Mouse (Mus musculus) lung, embryonic 14.5 days (tissue): ENCODE results near the gene Tmbim7. TPM values are rescaled to one million over a fixed set of nuclear protein-coding genes. Genes with fewer than 3 reads are reported as not detected.
A peak's percentile ranks its signal among the peaks of the same experiment; 100 is the strongest.

Experiments
- ATAC-seq: fragments of 200-750 bp; cut with Nextera tagmentation; 2 replicates; pipeline ENCODE4 v1.8.0; 2017; ENCODE audit warnings: mild to moderate bottlenecking, moderate TSS enrichment, moderate library complexity; ENCODE audit not compliant: insufficient read depth
- DNase-seq: peaks from one replicate; pipeline ENCODE4 v3.0.0-alpha.2; 2015
- H3K27ac ChIP-seq: fragments of 300-500 bp; sonication (generic); 2 replicates; pipeline ENCODE4 v1.5.1; 2014; ENCODE audit warnings: low read depth, mild to moderate bottlenecking, moderate library complexity
- H3K27me3 ChIP-seq: fragments of 300-500 bp; sonication (generic); 2 replicates; pipeline ENCODE4 v1.6.1; 2014; ENCODE audit warnings: low read length, control low read depth; ENCODE audit not compliant: insufficient read depth
- H3K36me3 ChIP-seq: fragments of 300-500 bp; sonication (generic); 2 replicates; pipeline ENCODE4 v1.6.1; 2014; ENCODE audit warnings: control low read depth; ENCODE audit not compliant: insufficient read depth
- H3K4me1 ChIP-seq: fragments of 300-500 bp; sonication (generic); 2 replicates; pipeline ENCODE4 v1.6.1; 2014; ENCODE audit warnings: antibody characterized with exemption, control low read depth; ENCODE audit not compliant: insufficient read depth
- H3K4me2 ChIP-seq: fragments of 300-500 bp; sonication (generic); 2 replicates; pipeline ENCODE4 v1.6.1; 2014; ENCODE audit warnings: mild to moderate bottlenecking
- H3K4me3 ChIP-seq: fragments of 300-500 bp; sonication (generic); 2 replicates; pipeline ENCODE4 v1.5.1; 2014; ENCODE audit warnings: low read depth, low read length
- H3K9ac ChIP-seq: fragments of 300-500 bp; sonication (generic); 2 replicates; pipeline ENCODE4 v1.6.1; 2014
- H3K9me3 ChIP-seq: fragments of 300-500 bp; sonication (generic); 2 replicates; pipeline ENCODE4 v1.6.1; 2016; ENCODE audit warnings: low read depth, low read length, control low read depth
- CTCF ChIP-seq: IDR thresholded peaks from 2 replicates; pipeline ENCODE4 v1.5.1; 2016; ENCODE audit warnings: antibody characterized with exemption, low read depth
- WGBS: fragments of 180-500 bp; shearing (Covaris S2); extraction: QIAGEN DNeasy Blood & Tissue Kit; methylation state at CpG from one replicate; pipeline ENCODE4 v1.1.7; 2014; 5-methylcytosine and 5-hydroxymethylcytosine counted together
- polyA plus RNA-seq: library from polyadenylated mRNA; unstranded; fragments of >200 nt; fragmentation: Nextera tagmentation; extraction: Ambion mirVana; gene quantifications from 2 replicates; pipeline ENCODE4 v1.2.1, GENCODE M21; 2014

Gene Tmbim7
- polyA plus RNA-seq, 1 experiment from 2014 or later: not detected

- no peak overlapping the region for H3K27ac ChIP-seq
- WGBS: 76% methylated on average over 5 of the region's 5 CpGs
- H3K36me3 ChIP-seq: peaks cover 22% of the 10 kb centered on the region; the same call in 1 of the 2 replicates
- H3K9me3 ChIP-seq: no peaks in the 10 kb centered on the region
- no peaks in the 10 kb centered on the region for H3K4me1 ChIP-seq
- no peak for TF ChIP-seq CTCF
- H3K4me2 ChIP-seq: no peak overlapping the region
- no peak for DNase-seq
- no peak for ATAC-seq
- no peaks in the 10 kb centered on the region for H3K27me3 ChIP-seq
- H3K4me3 ChIP-seq: no peak overlapping the region
- H3K9ac ChIP-seq: no peak overlapping the region
Measured at GRCm38 (mm10) chr5:3632285-3632684, 18.7 kb upstream of the Tmbim7 start.

DNA sequence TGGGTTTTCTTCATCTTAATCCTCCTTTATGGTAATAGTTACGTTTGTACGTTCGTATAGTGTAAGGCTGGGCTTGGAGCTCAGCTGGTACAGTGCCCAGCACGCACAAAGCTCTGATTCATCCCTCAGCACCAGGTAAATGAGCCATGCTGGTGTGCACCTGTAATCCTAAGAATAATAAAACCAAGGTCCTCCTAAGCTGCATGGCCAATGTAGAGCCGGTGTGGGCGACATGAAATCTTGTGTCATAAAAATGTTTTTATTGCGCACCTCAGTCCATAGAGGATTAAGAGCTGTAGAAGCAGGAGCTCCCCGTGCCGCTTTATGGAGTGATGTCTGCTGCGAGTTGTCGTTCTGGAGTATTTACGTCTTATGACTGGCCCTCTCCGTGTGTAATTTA, 17.7 kb upstream of the Tmbim7 start:
- H3K9ac ChIP-seq: no peak overlapping the region
- no peak for DNase-seq
- H3K4me2 ChIP-seq: no peak overlapping the region
- WGBS: 95% methylated on average over 13 of the region's 13 CpGs
- H3K36me3 ChIP-seq: peaks cover 24% of the 10 kb centered on the region; the same call in 1 of the 2 replicates
- H3K4me3 ChIP-seq: no peak overlapping the region
- no peak overlapping the region for H3K27ac ChIP-seq
- H3K27me3 ChIP-seq: no peaks in the 10 kb centered on the region
- H3K9me3 ChIP-seq: no peaks in the 10 kb centered on the region
- no peak for ATAC-seq
- no peak for TF ChIP-seq CTCF
- no peaks in the 10 kb centered on the region for H3K4me1 ChIP-seq

GRCm38 (mm10) chr5:3633951-3634350, 17.0 kb upstream of the Tmbim7 start:
- WGBS: 71% methylated on average over 4 of the region's 4 CpGs
- Histone ChIP-seq H3K4me2 (no peak overlapping the region), H3K36me3 (peaks cover 24% of the 10 kb centered on the region; the same call in 1 of the 2 replicates), H3K4me1 (no peaks in the 10 kb centered on the region), H3K27me3 (no peaks in the 10 kb centered on the region), H3K9me3 (no peaks in the 10 kb centered on the region), H3K9ac (no peak overlapping the region), H3K27ac (no peak overlapping the region), H3K4me3 (no peak overlapping the region)
- no peak for ATAC-seq
- TF ChIP-seq CTCF: peak; percentile 33; the same call in 1 of the 2 replicates
- DNase-seq: peak; percentile 31

DNA sequence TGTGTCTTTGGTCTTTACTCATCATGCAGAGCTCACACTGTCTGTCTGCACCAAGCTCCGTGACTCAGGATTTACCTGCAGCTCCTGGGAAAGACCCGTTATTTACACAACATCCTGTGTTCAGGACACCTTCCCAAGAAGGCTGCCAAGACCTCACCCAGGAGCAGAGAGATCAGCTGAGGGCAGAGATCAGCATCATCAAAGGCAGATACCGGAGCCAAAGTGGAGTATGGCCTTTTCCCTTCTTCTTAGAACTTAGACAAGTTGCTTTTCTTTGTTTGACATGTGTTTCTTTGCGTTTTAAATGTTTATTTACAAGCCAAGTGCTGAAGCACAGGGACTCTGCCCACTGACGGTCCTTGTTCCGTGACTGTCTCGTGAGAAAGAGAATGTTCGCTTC, 15.7 kb upstream of the Tmbim7 start:
- 73% methylated on average over 8 of the region's 8 CpGs for WGBS
- peaks cover 23% of the 10 kb centered on the region; the same call in 1 of the 2 replicates for H3K36me3 ChIP-seq
- TF ChIP-seq CTCF: no peak

GRCm38 (mm10) chr5:3644621-3645020, 6.4 kb upstream of the Tmbim7 start:
- 91% methylated on average over 6 of the region's 6 CpGs for WGBS
- H3K4me1 ChIP-seq: no peaks in the 10 kb centered on the region
- TF ChIP-seq CTCF: no peak
- no peak overlapping the region for H3K27ac ChIP-seq
- no peaks in the 10 kb centered on the region for H3K9me3 ChIP-seq
- no peak overlapping the region for H3K9ac ChIP-seq
- no peak overlapping the region for H3K4me3 ChIP-seq
- no peaks in the 10 kb centered on the region for H3K27me3 ChIP-seq
- H3K4me2 ChIP-seq: no peak overlapping the region
- no peak for ATAC-seq
- no peak for DNase-seq
- H3K36me3 ChIP-seq: peaks cover 50% of the 10 kb centered on the region

More for the DNA sequence above, 15.7 kb upstream of the Tmbim7 start:
- Histone ChIP-seq H3K9ac (no peak overlapping the region), H3K4me2 (no peak overlapping the region), H3K4me3 (no peak overlapping the region), H3K27me3 (no peaks in the 10 kb centered on the region), H3K9me3 (no peaks in the 10 kb centered on the region), H3K4me1 (no peaks in the 10 kb centered on the region), H3K27ac (no peak overlapping the region)
- DNase-seq (no peak), ATAC-seq (no peak)

DNA sequence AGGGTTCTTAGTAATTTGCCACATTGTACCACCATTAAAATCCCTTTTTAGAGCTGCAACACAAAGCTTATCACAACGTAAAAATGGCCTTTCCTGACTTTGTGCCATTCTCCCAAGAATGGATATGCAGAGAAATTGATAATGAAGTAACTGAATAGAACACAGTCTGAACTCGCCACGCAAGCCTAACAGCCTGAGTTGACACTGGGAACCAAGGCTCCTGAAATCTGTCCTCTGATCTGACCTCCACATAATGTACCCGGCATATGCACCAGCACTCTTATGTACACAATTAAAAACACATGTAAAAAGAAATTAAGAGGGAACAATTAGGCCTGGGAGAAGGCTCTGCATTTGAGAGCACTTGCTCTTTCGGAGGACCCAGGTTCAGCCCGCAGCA, 5.7 kb upstream of the Tmbim7 start:
- 79% methylated on average over 6 of the region's 6 CpGs for WGBS
- H3K4me2 ChIP-seq: 0 out of 2 replicates have a peak overlapping the region, but pooled peaks have one; percentile 2

GRCm38 (mm10) chr5:3646539-3646938, 4.4 kb upstream of the Tmbim7 start:
- H3K9me3 ChIP-seq: no peaks in the 10 kb centered on the region
- ATAC-seq: no peak
- no peak for TF ChIP-seq CTCF
- H3K4me1 ChIP-seq: no peaks in the 10 kb centered on the region
- peak overlapping the region; percentile 79 for H3K4me2 ChIP-seq
- peak overlapping the region; percentile 96 for H3K4me3 ChIP-seq
- peak overlapping the region; percentile 88 for H3K9ac ChIP-seq
- no peaks in the 10 kb centered on the region for H3K27me3 ChIP-seq
- peaks cover 35% of the 10 kb centered on the region for H3K36me3 ChIP-seq
- 19% methylated on average over 6 of the region's 6 CpGs for WGBS
- DNase-seq: no peak
- H3K27ac ChIP-seq: no peak overlapping the region

More for the DNA sequence above, 5.7 kb upstream of the Tmbim7 start:
- Histone ChIP-seq H3K36me3 (peaks cover 46% of the 10 kb centered on the region), H3K9ac (0 out of 2 replicates have a peak overlapping the region, but pooled peaks have one; percentile 20), H3K27ac (no peak overlapping the region), H3K27me3 (no peaks in the 10 kb centered on the region), H3K4me1 (no peaks in the 10 kb centered on the region), H3K4me3 (no peak overlapping the region; the same call in 1 of the 2 replicates), H3K9me3 (no peaks in the 10 kb centered on the region)
- ATAC-seq: no peak
- TF ChIP-seq CTCF: no peak
- no peak for DNase-seq
